12 mouse cellular contexts compared by ENCODE assay signal in genomic region chr9:58440614-58441013, GRCm38 (mm10). TPM values are rescaled to one million over a fixed set of nuclear protein-coding genes. Genes with fewer than 3 reads are reported as not detected.
DNase-seq lines count a peak whose midpoint lies in the region; ATAC-seq lines count a peak whose summit lies in the region.
"Had no signal": no experiment of that assay in that cellular context is flagged by ENCODE, and none has a peak within 500 bp of the region (broad histone marks: within the 10 kb centered on the region; RNA-seq: fewer than 3 reads in every experiment).

No protein-coding gene starts in this region.

- H3K36me3 ChIP-seq in heart, embryonic 10.5 days, result no peaks in the 10 kb centered on the region
- H3K36me3 ChIP-seq in kidney, embryonic 15.5 days, result no peaks in the 10 kb centered on the region
- H3K36me3 ChIP-seq: stomach, embryonic 15.5 days had no signal

- H3K27me3 ChIP-seq in heart, embryonic 10.5 days (ENCODE audit: insufficient read depth, poor library complexity, severe bottlenecking), result peaks cover 12% of the 10 kb centered on the region; the same call in 1 of the 2 replicates
- no peaks in the 10 kb centered on the region for H3K27me3 ChIP-seq in kidney, embryonic 15.5 days
- H3K27me3 ChIP-seq: stomach, embryonic 15.5 days had no signal

- no peak overlapping the region for H3K4me3 ChIP-seq in heart, embryonic 10.5 days
- no peak overlapping the region for H3K4me3 ChIP-seq in kidney, embryonic 15.5 days (replicated peaks)
- H3K4me3 ChIP-seq: stomach, embryonic 15.5 days had no signal

- H3K4me2 ChIP-seq in kidney, embryonic 15.5 days, result no peak overlapping the region
- H3K4me2 ChIP-seq: stomach, embryonic 15.5 days had no signal

- H3K9ac ChIP-seq in kidney, embryonic 15.5 days, result no peak overlapping the region
- H3K9ac ChIP-seq: liver, postnatal 0 days; stomach, embryonic 15.5 days had no signal

- H3K9me3 ChIP-seq in heart, embryonic 10.5 days, result no peaks in the 10 kb centered on the region
- no peaks in the 10 kb centered on the region for H3K9me3 ChIP-seq in kidney, embryonic 15.5 days (replicated peaks)
- H3K9me3 ChIP-seq: stomach, embryonic 15.5 days had no signal

- intact Hi-C loops in heart, postnatal 10 days (cut with DNase I), result no loop called here

- no peak for ATAC-seq in erythroid progenitor cell, adult 5-6 weeks (replicated peaks; ENCODE audit: low FRiP score, poor library complexity, severe bottlenecking)
- ATAC-seq in kidney, embryonic 15.5 days (replicated peaks; ENCODE audit: low FRiP score), result no peak
- ATAC-seq: activated CD4-positive, CD25-positive, alpha-beta regulatory T cell, adult 4 months; liver, postnatal 0 days had no signal

- peak; percentile 37 to 61 for DNase-seq in heart, adult 18-20 months
- DNase-seq in heart, embryonic 10.5 days (ENCODE audit: low spot score), result no peak
- peak; percentile 32 for DNase-seq in adipocyte (ENCODE audit: low spot score)
- DNase-seq in cerebellum, adult 18-20 months, result peak; percentile 51 to 59
- peak; percentile 32 to 52 for DNase-seq in heart, postnatal 10 days
- DNase-seq: kidney, postnatal 36 days; liver, postnatal 0 days had no signal

- H3K4me1 ChIP-seq in heart, embryonic 10.5 days, result peaks cover 25% of the 10 kb centered on the region
- peaks cover 9% of the 10 kb centered on the region; the same call in 1 of the 2 replicates for H3K4me1 ChIP-seq in kidney, embryonic 15.5 days

- no peak overlapping the region for H3K27ac ChIP-seq in heart, embryonic 10.5 days
- H3K27ac ChIP-seq in kidney, embryonic 15.5 days, result no peak overlapping the region
- H3K27ac ChIP-seq: stomach, embryonic 15.5 days had no signal

RNA-seq across cellular contexts. Expression of gene Insyn1, which starts 47.8 kb away (rescaled TPM):
- 10 to 100 TPM; 28.2 to 30.7 TPM for total RNA-seq in heart, adult 18-20 months (2021)
- 1.2 and 1.3 TPM in 2 replicates for polyA plus RNA-seq in heart, embryonic 10.5 days (2016; fragmentation: Nextera tagmentation; extraction: Ambion mirVana)
- total RNA-seq in heart, postnatal 10 days (2021), result 10 to 100 TPM; 11.0 to 11.4 TPM
- total RNA-seq in erythroid progenitor cell, adult 5-6 weeks (2015; ENCODE audit: low replicate concordance), result not detected in 2 replicates
- total RNA-seq in erythroid progenitor cell, adult 5-6 weeks (2017; ENCODE audit: low replicate concordance), result not detected in 2 replicates
- 1.4 and 2.3 TPM in 2 replicates for polyA plus RNA-seq in kidney, embryonic 15.5 days (2015; fragmentation: Nextera tagmentation; extraction: Ambion mirVana)
- total RNA-seq: megakaryocyte-erythroid progenitor cell, adult 5-6 weeks had no signal
- polyA plus RNA-seq: activated CD4-positive, CD25-positive, alpha-beta regulatory T cell, adult 4 months; liver, postnatal 0 days had no signal

Comparison
In these comparisons a context has a peak if more than half of its experiments do, and no peak if none do; other contexts are left out.
1. RNA of gene Insyn1, which starts 47.8 kb away (total RNA-seq): 28.2 to 30.7 TPM in heart, adult 18-20 months and 11.0 to 11.4 TPM in heart, postnatal 10 days; not detected in erythroid progenitor cell, adult 5-6 weeks; every median in the first group is over 10 times any median in the second.